Mouse (Mus musculus) myocyte (in vitro differentiated cells): ENCODE measurements at regions not wholly inside any gene's neighbourhood (a gene's known extent, or its start where the extent isn't known, plus 50 kb on each side); places are given as distances from the start of the nearest gene placed in this dataset.

Source experiments
- CEBPB ChIP-seq: IDR thresholded peaks from 2 replicates; pipeline ENCODE4 v1.6.1; 2011; ENCODE audit warnings: mild to moderate bottlenecking, moderate library complexity; ENCODE audit not compliant: poor library complexity, insufficient read depth, severe bottlenecking
- E2F4 ChIP-seq: IDR thresholded peaks from one replicate; pipeline ENCODE4 v1.6.1; 2011; ENCODE audit warnings: mild to moderate bottlenecking, control low read depth, moderate library complexity; ENCODE audit not compliant: insufficient read depth
- MAX ChIP-seq: IDR thresholded peaks from one replicate; pipeline ENCODE4 v1.6.1; 2011; ENCODE audit warnings: low read depth, mild to moderate bottlenecking, control low read depth
- MYOD1 ChIP-seq, 3 experiments: IDR thresholded peaks; one replicate each; pipeline ENCODE4 v1.6.1; 2011; ENCODE audit warnings: control low read depth in 2 of 3, low read depth in 2 of 3, mild to moderate bottlenecking in 2 of 3, moderate library complexity in 1 of 3; ENCODE audit not compliant: insufficient read length in 2 of 3, control insufficient read depth in 1 of 3
- MYOG ChIP-seq, 3 experiments: IDR thresholded peaks; one replicate each; pipeline ENCODE4 v1.6.1; 2011; ENCODE audit warnings: control low read depth in 2 of 3, low read depth in 2 of 3, mild to moderate bottlenecking in 2 of 3; ENCODE audit not compliant: insufficient read length in 2 of 3, control insufficient read depth in 1 of 3, insufficient read depth in 1 of 3
- POLR2A ChIP-seq: IDR thresholded peaks from one replicate; pipeline ENCODE4 v1.6.1; 2011; ENCODE audit warnings: low read depth, mild to moderate bottlenecking, control low read depth, moderate library complexity; ENCODE audit not compliant: insufficient read length
- POLR2AphosphoS2 ChIP-seq: IDR thresholded peaks from one replicate; pipeline ENCODE4 v1.6.1; 2011; ENCODE audit warnings: low read depth, control low read depth; ENCODE audit not compliant: insufficient read length
- TCF12 ChIP-seq: IDR thresholded peaks from one replicate; pipeline ENCODE4 v1.6.1; 2011; ENCODE audit warnings: mild to moderate bottlenecking, control low read depth; ENCODE audit not compliant: poor library complexity, insufficient read depth, severe bottlenecking
- TCF3 ChIP-seq: IDR thresholded peaks from one replicate; pipeline ENCODE4 v1.6.1; 2011; ENCODE audit warnings: low read depth, control low read depth; ENCODE audit not compliant: insufficient read length
- USF1 ChIP-seq: IDR thresholded peaks from one replicate; pipeline ENCODE4 v1.6.1; 2011; ENCODE audit warnings: low read depth, mild to moderate bottlenecking, control low read depth, moderate library complexity

DNA sequence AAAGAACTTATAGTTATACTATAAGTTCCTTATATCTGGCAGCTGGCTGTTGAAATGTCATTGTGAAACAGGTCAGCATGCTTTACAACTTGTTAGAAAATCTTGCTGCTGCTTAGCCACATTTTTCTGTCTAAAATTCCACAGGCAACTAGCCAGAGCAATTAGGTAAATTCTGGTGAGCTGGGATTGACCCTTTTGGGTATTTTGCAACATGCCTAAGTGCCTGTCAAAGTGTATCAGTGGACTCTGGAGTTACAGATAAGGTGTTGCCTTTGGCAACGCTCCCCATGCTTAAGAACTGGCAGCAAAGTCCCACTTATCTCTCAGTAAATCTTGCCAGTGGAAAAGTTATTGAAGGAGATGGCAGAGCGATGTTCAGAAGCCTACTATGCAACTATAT, 525.9 kb downstream of the Rfpl4b start:
- TF ChIP-seq TCF12 (no peak), POLR2A (no peak), TCF3 (no peak), CEBPB (no peak), USF1 (no peak), POLR2AphosphoS2 (no peak), MAX (no peak), MYOG (IDR thresholded peaks at IDR 0.05; ENCODE audit: control insufficient read depth in 1 of 3, insufficient read depth in 1 of 3, insufficient read length in 2 of 3, low read depth in 2 of 3) (no peak), MYOD1 (IDR thresholded peaks at IDR 0.05; ENCODE audit: control insufficient read depth in 1 of 3, insufficient read length in 2 of 3, low read depth in 2 of 3) (no peak), E2F4 (no peak)
